Mouse (Mus musculus): ENCODE results near the gene Kcnk15. TPM values are rescaled to one million over a fixed set of nuclear protein-coding genes. Genes with fewer than 3 reads are reported as not detected.

Gene Kcnk15
- total and polyA plus RNA-seq, 2 experiments from 2014 or later: 0.11 to 0.12 TPM

GRCm38 (mm10) chr2:163893446-163894370 lies 40.3 kb downstream of the Kcnk15 start:
- Histone ChIP-seq H3K27me3 (ENCODE audit: insufficient read depth, low read length) (no peaks in the 10 kb centered on the region), H3K4me3 (ENCODE audit: low read depth, low read length) (no peak overlapping the region), H3K4me2 (ENCODE audit: low read depth, low read length, poor library complexity, severe bottlenecking) (no peak overlapping the region), H3K4me1 (ENCODE audit: insufficient read depth, low read length) (no peaks in the 10 kb centered on the region), H3K27ac (ENCODE audit: low read depth, low read length) (no peak overlapping the region), H3K36me3 (ENCODE audit: insufficient read depth, low read length) (0 out of 2 replicates have a peak, but pooled peaks cover 3% of the 10 kb centered on the region), H3K9me3 (ENCODE audit: low read length) (no peaks in the 10 kb centered on the region), H3K9ac (replicated peaks; ENCODE audit: low read length, poor library complexity, severe bottlenecking) (no peak overlapping the region)
- 70% methylated on average over 7 of the region's 7 CpGs for whole genome bisulfite sequencing
- TF ChIP-seq CTCF (IDR thresholded peaks at IDR 0.05): no peak
- DNase-seq (ENCODE audit: low spot score): no peak
- no peak for ATAC-seq (ENCODE audit: low FRiP score)

DNA sequence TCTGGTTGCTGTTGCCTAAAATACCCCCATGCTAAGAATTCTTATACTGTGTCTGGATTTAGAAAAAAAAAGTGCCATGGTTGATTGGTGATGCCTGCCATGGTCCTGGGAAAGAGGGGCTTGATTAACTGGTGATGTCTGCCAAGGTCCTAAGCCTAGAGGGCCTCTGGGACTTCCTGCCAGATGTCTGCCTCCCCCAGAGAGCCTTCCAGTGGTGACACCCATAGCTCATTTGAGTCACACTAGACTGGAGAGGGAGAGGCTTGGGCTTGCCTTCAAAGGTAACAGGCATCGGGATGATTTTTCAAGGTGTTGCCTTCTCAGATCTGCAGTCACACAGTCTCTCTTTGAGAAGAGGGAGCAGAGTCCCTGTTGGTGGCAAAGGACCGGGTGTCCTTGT lies 41.7 kb downstream of the Kcnk15 start:
- H3K27ac ChIP-seq (ENCODE audit: low read depth, low read length): no peak overlapping the region

DNA sequence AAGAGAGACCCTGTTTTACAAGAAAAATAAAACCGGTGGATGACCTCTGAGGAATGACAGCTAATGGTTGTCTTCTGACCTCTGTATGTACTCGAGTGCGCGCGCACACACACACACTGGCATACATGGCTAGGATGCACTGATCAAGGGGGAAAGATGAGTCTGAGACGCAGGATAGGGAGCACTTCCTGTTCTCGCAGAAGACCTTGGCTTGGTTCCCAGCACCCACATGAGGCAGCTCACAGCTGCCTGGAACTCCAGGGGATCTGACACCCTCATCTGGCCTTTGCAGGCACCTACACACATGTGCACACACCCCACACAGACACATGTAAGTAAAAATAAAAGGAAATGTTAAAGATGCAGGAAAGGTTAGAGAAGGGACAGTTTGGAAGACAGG lies 43.6 kb downstream of the Kcnk15 start:
- 93% methylated on average over 7 of the region's 7 CpGs for WGBS

More for the DNA sequence above, 41.7 kb downstream of the Kcnk15 start:
- H3K9me3 ChIP-seq (ENCODE audit: low read length): no peaks in the 10 kb centered on the region
- no peak overlapping the region for H3K9ac ChIP-seq (replicated peaks; ENCODE audit: low read length, poor library complexity, severe bottlenecking)
- no peak overlapping the region for H3K4me3 ChIP-seq (ENCODE audit: low read depth, low read length)
- H3K36me3 ChIP-seq (ENCODE audit: insufficient read depth, low read length): 0 out of 2 replicates have a peak, but pooled peaks cover 3% of the 10 kb centered on the region
- 78% methylated on average over 2 of the region's 2 CpGs for WGBS
- TF ChIP-seq CTCF (IDR thresholded peaks at IDR 0.05): no peak
- peaks cover 4% of the 10 kb centered on the region; the same call in 1 of the 2 replicates for H3K4me1 ChIP-seq (ENCODE audit: insufficient read depth, low read length)
- no peak for DNase-seq (ENCODE audit: low spot score)
- no peaks in the 10 kb centered on the region for H3K27me3 ChIP-seq (ENCODE audit: insufficient read depth, low read length)
- no peak overlapping the region for H3K4me2 ChIP-seq (ENCODE audit: low read depth, low read length, poor library complexity, severe bottlenecking)
- no peak for ATAC-seq (ENCODE audit: low FRiP score)

GRCm38 (mm10) chr2:163897988-163898535 lies 44.6 kb downstream of the Kcnk15 start:
- no peaks in the 10 kb centered on the region for H3K27me3 ChIP-seq (ENCODE audit: insufficient read depth, low read length)
- WGBS: 74% methylated on average over 7 of the region's 7 CpGs
- H3K4me1 ChIP-seq (ENCODE audit: insufficient read depth, low read length): peaks cover 4% of the 10 kb centered on the region; the same call in 1 of the 2 replicates
- H3K27ac ChIP-seq (ENCODE audit: low read depth, low read length): no peak overlapping the region
- no peak for DNase-seq (ENCODE audit: low spot score)
- no peak overlapping the region for H3K4me3 ChIP-seq (ENCODE audit: low read depth, low read length)
- no peaks in the 10 kb centered on the region for H3K9me3 ChIP-seq (ENCODE audit: low read length)
- no peak overlapping the region for H3K4me2 ChIP-seq (ENCODE audit: low read depth, low read length, poor library complexity, severe bottlenecking)
- H3K36me3 ChIP-seq (ENCODE audit: insufficient read depth, low read length): 0 out of 2 replicates have a peak, but pooled peaks cover 3% of the 10 kb centered on the region
- ATAC-seq (ENCODE audit: low FRiP score): no peak
- H3K9ac ChIP-seq (replicated peaks; ENCODE audit: low read length, poor library complexity, severe bottlenecking): no peak overlapping the region
- no peak for TF ChIP-seq CTCF (IDR thresholded peaks at IDR 0.05)

More for the DNA sequence above, 43.6 kb downstream of the Kcnk15 start:
- DNase-seq (ENCODE audit: low spot score) (no peak), ATAC-seq (ENCODE audit: low FRiP score) (no peak)
- no peaks in the 10 kb centered on the region for H3K9me3 ChIP-seq (ENCODE audit: low read length)
- H3K36me3 ChIP-seq (ENCODE audit: insufficient read depth, low read length): 0 out of 2 replicates have a peak, but pooled peaks cover 3% of the 10 kb centered on the region
- H3K4me1 ChIP-seq (ENCODE audit: insufficient read depth, low read length): peaks cover 4% of the 10 kb centered on the region; the same call in 1 of the 2 replicates
- H3K4me3 ChIP-seq (ENCODE audit: low read depth, low read length): no peak overlapping the region
- no peak overlapping the region for H3K9ac ChIP-seq (replicated peaks; ENCODE audit: low read length, poor library complexity, severe bottlenecking)
- TF ChIP-seq CTCF (IDR thresholded peaks at IDR 0.05): no peak
- no peaks in the 10 kb centered on the region for H3K27me3 ChIP-seq (ENCODE audit: insufficient read depth, low read length)
- no peak overlapping the region for H3K4me2 ChIP-seq (ENCODE audit: low read depth, low read length, poor library complexity, severe bottlenecking)
- no peak overlapping the region for H3K27ac ChIP-seq (ENCODE audit: low read depth, low read length)

DNA sequence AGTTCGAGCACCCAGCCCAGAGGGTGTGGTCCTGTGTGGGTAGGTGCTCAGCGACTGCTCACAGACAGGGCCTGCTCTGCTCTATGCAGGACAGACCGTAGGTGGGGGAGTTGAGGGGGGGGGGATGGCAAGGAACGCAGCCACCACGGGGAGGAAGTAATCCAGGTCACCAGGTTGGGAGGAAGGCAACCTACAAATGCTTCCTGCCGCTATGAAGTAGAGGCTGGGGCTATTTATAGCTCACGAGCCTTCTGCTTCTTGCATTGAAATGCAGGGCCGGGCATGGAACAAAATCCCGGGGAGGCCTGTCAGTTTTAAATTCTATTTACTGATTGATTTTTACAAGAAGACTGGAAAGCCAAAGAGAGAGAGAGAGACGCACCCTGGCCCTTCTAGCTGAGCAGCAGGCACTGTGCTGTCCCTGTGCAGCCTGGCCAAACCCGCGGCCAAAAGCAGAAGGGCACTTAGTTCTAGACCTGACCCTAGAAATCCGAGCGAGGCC lies 46.5 kb downstream of the Kcnk15 start:
- ATAC-seq (ENCODE audit: low FRiP score) (peak; percentile 41; the same call in 1 of the 2 replicates), DNase-seq (ENCODE audit: low spot score) (no peak)
- 45% methylated on average over 14 of the region's 14 CpGs for WGBS
- Histone ChIP-seq H3K9me3 (ENCODE audit: low read length) (no peaks in the 10 kb centered on the region), H3K9ac (replicated peaks; ENCODE audit: low read length, poor library complexity, severe bottlenecking) (no peak overlapping the region; the same call in 1 of the 2 replicates), H3K4me1 (ENCODE audit: insufficient read depth, low read length) (peaks cover 4% of the 10 kb centered on the region; the same call in 1 of the 2 replicates), H3K4me2 (ENCODE audit: low read depth, low read length, poor library complexity, severe bottlenecking) (0 out of 2 replicates have a peak overlapping the region, but pooled peaks have one; percentile 4), H3K27me3 (ENCODE audit: insufficient read depth, low read length) (no peaks in the 10 kb centered on the region), H3K4me3 (ENCODE audit: low read depth, low read length) (no peak overlapping the region), H3K36me3 (ENCODE audit: insufficient read depth, low read length) (0 out of 2 replicates have a peak, but pooled peaks cover 3% of the 10 kb centered on the region), H3K27ac (ENCODE audit: low read depth, low read length) (peak overlapping the region; percentile 65)
- TF ChIP-seq CTCF (IDR thresholded peaks at IDR 0.05): no peak

Measured in midbrain, postnatal 0 days (tissue).